Mouse (Mus musculus): Measurements from ENCODE around the gene Gm17655. TPM values are rescaled to one million over a fixed set of nuclear protein-coding genes. Genes with fewer than 3 reads are reported as not detected.

The Gm17655 gene
- polyA plus RNA-seq, 1 experiment from 2014 or later: 4.4 TPM

GRCm38 (mm10) chr5:110101716-110102347 is 29.5 kb upstream of the Gm17655 start:
- Histone ChIP-seq H3K4me2 (peak overlapping the region; percentile 87), H3K4me3 (peak overlapping the region; percentile 44), H3K4me1 (peaks cover 33% of the 10 kb centered on the region), H3K27ac (no peak overlapping the region), H3K27me3 (replicated peaks) (no peaks in the 10 kb centered on the region), H3K9me3 (no peaks in the 10 kb centered on the region), H3K9ac (peak overlapping the region; percentile 43; the same call in 1 of the 2 replicates), H3K36me3 (replicated peaks) (peaks cover 28% of the 10 kb centered on the region)
- ATAC-seq (replicated peaks): peak; percentile 79
- whole genome bisulfite sequencing: 19% methylated on average over 34 of the region's 34 CpGs

GRCm38 (mm10) chr5:110100921-110101631 is 28.8 kb upstream of the Gm17655 start:
- H3K4me2 ChIP-seq: peak overlapping the region; percentile 87
- peak overlapping the region; percentile 44 for H3K4me3 ChIP-seq
- no peak overlapping the region for H3K27ac ChIP-seq
- peaks cover 25% of the 10 kb centered on the region for H3K4me1 ChIP-seq
- under 1% methylated on average over 37 of the region's 37 CpGs for WGBS
- ATAC-seq (replicated peaks): peak; percentile 34
- H3K36me3 ChIP-seq (replicated peaks): peaks cover 28% of the 10 kb centered on the region
- H3K27me3 ChIP-seq (replicated peaks): no peaks in the 10 kb centered on the region
- H3K9ac ChIP-seq: peak overlapping the region; percentile 43
- H3K9me3 ChIP-seq: no peaks in the 10 kb centered on the region

- no peaks in the 10 kb centered on the region for H3K9me3 ChIP-seq
- H3K9ac ChIP-seq: no peak within 1 kb of the TSS
- ATAC-seq (replicated peaks): peak; percentile 5; the same call in 1 of the 2 replicates
- H3K4me2 ChIP-seq: peak within 1 kb of the TSS; percentile 87
- no peak within 1 kb of the TSS for H3K27ac ChIP-seq
- no peaks in the 10 kb centered on the region for H3K27me3 ChIP-seq (replicated peaks)
- peaks cover 21% of the 10 kb centered on the region for H3K4me1 ChIP-seq
- peak within 1 kb of the TSS; percentile 44 for H3K4me3 ChIP-seq
- WGBS: 7% methylated on average over 25 of the region's 25 CpGs
- H3K36me3 ChIP-seq (replicated peaks): peaks cover 21% of the 10 kb centered on the region
Measured at GRCm38 (mm10) chr5:110099656-110100580, 27.6 kb upstream of the Gm17655 start, which contains the start of gene Plcxd1. TSS of gene Plcxd1 (plus strand) at chr5:110099969.

GRCm38 (mm10) chr5:110098991-110099477 is 26.7 kb upstream of the Gm17655 start:
- Histone ChIP-seq H3K9ac (no peak overlapping the region), H3K4me1 (peaks cover 27% of the 10 kb centered on the region), H3K4me2 (no peak overlapping the region), H3K27me3 (replicated peaks) (no peaks in the 10 kb centered on the region), H3K4me3 (no peak overlapping the region), H3K9me3 (no peaks in the 10 kb centered on the region), H3K27ac (no peak overlapping the region), H3K36me3 (replicated peaks) (peaks cover 12% of the 10 kb centered on the region)
- no peak for ATAC-seq (replicated peaks)
- 26% methylated on average over 1 of the region's 1 CpGs for WGBS

DNA sequence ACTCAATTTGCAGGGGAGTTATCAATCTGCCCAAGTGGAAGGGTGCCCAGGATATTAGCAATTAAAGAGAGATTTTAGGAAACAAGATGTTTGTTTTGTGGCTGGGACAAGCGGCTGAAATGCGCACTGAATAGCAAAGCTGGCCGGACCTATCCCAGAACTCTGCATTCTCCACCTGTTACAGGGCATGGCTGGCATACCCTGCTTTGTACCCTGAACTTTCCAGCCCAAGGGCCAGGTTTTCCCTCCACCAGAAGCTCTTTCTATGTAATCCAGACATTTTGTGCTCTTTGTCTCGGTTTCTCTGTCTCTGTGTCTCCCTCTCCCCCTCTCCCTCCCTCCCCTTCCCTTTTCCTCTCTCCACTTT is 22.5 kb upstream of the Gm17655 start:
- ATAC-seq (replicated peaks): peak; percentile 29
- peak overlapping the region; percentile 57 for H3K4me3 ChIP-seq

DNA sequence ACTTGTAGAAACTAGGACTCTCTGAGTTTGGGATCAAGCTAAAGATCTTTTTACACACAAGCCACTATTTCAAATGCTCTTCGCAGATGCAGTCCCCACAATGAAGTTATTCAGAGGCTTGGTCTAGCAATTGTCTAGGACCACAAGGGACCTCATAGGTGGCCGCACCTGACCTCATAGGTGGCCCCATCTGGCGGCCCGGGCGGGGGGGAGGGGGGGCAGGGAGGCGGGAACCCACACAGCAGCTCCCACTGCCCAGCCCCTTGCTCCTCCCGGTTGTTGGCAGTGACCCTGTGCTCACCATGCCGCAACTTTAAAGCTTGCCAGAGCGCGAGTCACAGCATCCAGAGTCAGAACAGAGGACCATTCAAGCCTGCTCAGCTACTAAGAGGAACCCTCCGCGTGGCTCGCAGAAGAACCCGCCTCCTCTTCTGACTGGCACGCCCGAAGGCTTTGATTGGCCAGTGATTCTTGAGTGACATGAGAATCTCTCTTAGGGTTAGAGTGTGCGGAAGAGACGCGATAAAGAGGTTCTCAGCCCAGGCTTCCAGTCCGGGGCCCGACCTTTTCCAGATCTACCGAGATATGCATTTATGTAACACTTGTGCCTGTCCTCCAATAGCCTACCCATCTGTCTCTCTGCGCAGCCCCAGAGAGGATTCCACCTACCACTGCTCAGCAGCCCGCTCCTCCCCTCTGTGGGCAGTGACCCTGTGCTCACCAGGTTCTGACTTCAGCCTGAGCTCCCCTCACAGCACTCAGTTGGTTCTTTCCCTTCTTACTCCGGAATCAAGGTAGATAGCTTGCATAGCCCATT is 21.9 kb upstream of the Gm17655 start, which contains the start of gene Gm35315:
Gene Gm35315, minus strand, starts transcription at position 391 of the 817 bp plus-strand sequence.
- Histone ChIP-seq H3K36me3 (replicated peaks) (no peaks in the 10 kb centered on the region), H3K4me1 (peaks cover 8% of the 10 kb centered on the region; the same call in 1 of the 2 replicates), H3K27me3 (replicated peaks) (no peaks in the 10 kb centered on the region), H3K4me3 (peak within 1 kb of the TSS; percentile 57), H3K9ac (peak within 1 kb of the TSS; percentile 57), H3K4me2 (peak within 1 kb of the TSS; percentile 80), H3K27ac (peak within 1 kb of the TSS; percentile 65), H3K9me3 (no peaks in the 10 kb centered on the region)
- under 1% methylated on average over 25 of the region's 25 CpGs for WGBS
- ATAC-seq (replicated peaks): peak; percentile 95

More for the DNA sequence above, 22.5 kb upstream of the Gm17655 start:
- Histone ChIP-seq H3K9ac (peak overlapping the region; percentile 57), H3K4me2 (peak overlapping the region; percentile 80), H3K27ac (peak overlapping the region; percentile 65), H3K36me3 (replicated peaks) (no peaks in the 10 kb centered on the region), H3K9me3 (no peaks in the 10 kb centered on the region), H3K27me3 (replicated peaks) (no peaks in the 10 kb centered on the region), H3K4me1 (peaks cover 8% of the 10 kb centered on the region; the same call in 1 of the 2 replicates)
- 8% methylated on average over 4 of the region's 4 CpGs for WGBS

DNA sequence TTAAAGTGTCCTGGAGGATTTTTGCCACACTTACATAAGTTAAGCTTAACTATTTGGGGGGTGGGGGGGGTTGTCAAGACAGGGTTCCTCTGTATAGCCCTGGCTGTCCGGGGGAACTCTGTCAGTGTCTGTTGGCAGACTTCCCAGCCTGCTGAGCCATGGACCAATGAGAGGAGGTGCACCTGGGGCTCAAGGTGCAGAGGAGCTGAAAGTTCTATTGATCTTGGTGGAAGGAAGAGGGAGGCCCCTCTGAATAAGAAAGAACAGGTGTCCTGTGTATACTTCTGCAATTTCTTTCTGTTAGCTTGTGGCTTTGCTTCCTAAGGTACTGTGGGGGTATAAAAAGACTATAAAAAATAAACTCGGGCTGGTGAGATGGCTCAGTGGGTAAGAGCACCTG is 19.2 kb upstream of the Gm17655 start:
- WGBS: 81% methylated on average over 2 of the region's 2 CpGs
- no peak overlapping the region for H3K4me3 ChIP-seq

GRCm38 (mm10) chr5:110086161-110086866 is 14.0 kb upstream of the Gm17655 start:
- Histone ChIP-seq H3K4me2 (no peak overlapping the region), H3K9ac (no peak overlapping the region), H3K9me3 (peaks cover 4% of the 10 kb centered on the region; the same call in 1 of the 2 replicates), H3K4me1 (no peaks in the 10 kb centered on the region), H3K27ac (no peak overlapping the region), H3K36me3 (replicated peaks) (no peaks in the 10 kb centered on the region), H3K27me3 (replicated peaks) (no peaks in the 10 kb centered on the region), H3K4me3 (no peak overlapping the region)
- 37% methylated on average over 14 of the region's 14 CpGs for WGBS
- ATAC-seq (replicated peaks): no peak

More for the DNA sequence above, 19.2 kb upstream of the Gm17655 start:
- Histone ChIP-seq H3K4me2 (no peak overlapping the region), H3K27ac (no peak overlapping the region), H3K9ac (no peak overlapping the region), H3K4me1 (peaks cover 8% of the 10 kb centered on the region; the same call in 1 of the 2 replicates), H3K36me3 (replicated peaks) (no peaks in the 10 kb centered on the region), H3K9me3 (no peaks in the 10 kb centered on the region), H3K27me3 (replicated peaks) (no peaks in the 10 kb centered on the region)
- no peak for ATAC-seq (replicated peaks)

GRCm38 (mm10) chr5:110082961-110083360 is 10.6 kb upstream of the Gm17655 start:
- no peak overlapping the region for H3K4me2 ChIP-seq
- no peak overlapping the region for H3K27ac ChIP-seq
- 81% methylated on average over 4 of the region's 4 CpGs for WGBS
- no peaks in the 10 kb centered on the region for H3K36me3 ChIP-seq (replicated peaks)
- no peaks in the 10 kb centered on the region for H3K4me1 ChIP-seq
- H3K9ac ChIP-seq: no peak overlapping the region
- H3K27me3 ChIP-seq (replicated peaks): no peaks in the 10 kb centered on the region
- H3K4me3 ChIP-seq: no peak overlapping the region
- ATAC-seq (replicated peaks): no peak
- H3K9me3 ChIP-seq: peaks cover 23% of the 10 kb centered on the region

DNA sequence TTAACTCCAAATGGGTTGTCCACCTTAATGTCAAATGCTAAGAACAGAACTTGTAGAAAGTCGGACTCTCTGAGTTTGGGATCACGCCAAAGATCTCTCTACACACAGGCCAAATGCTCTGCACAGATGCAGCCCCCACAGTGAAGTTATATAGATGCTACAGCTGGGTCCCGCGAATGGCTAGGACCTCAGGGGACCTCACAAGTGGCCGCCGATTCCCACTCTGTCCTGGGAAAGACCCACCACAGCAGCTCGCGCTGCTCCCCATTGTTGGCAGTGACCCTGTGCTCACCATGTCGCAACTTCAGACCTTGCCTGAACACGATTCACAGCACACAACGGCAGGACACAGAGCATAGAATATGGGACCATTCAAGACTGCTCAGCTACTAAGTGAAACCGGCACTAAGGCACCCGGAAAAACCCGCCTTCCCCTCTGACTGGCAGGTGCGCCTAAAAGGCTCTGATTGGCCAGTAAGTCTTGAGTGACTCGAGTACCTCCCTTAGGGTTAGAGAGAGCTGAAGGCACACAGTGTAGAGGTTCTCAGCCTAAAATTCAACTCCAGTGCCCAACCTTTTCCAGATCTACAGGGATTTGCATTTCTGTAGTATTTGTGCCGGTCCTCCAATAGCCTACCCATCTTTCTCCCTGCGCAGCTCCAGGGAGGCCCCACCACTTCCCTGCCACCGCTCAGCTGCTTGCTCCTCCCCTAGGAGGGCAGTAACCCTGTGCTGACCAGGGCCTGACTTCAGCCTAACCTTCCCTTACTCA is 14.5 kb downstream of the Gm17655 start:
- H3K4me1 ChIP-seq: no peaks in the 10 kb centered on the region
- H3K4me3 ChIP-seq: peak overlapping the region; percentile 50
- peak overlapping the region; percentile 72 for H3K27ac ChIP-seq
- no peaks in the 10 kb centered on the region for H3K9me3 ChIP-seq
- 2% methylated on average over 19 of the region's 19 CpGs for WGBS
- H3K9ac ChIP-seq: peak overlapping the region; percentile 49
- peak; percentile 99 for ATAC-seq (replicated peaks)
- H3K27me3 ChIP-seq (replicated peaks): no peaks in the 10 kb centered on the region
- no peaks in the 10 kb centered on the region for H3K36me3 ChIP-seq (replicated peaks)
- H3K4me2 ChIP-seq: peak overlapping the region; percentile 52

Measured in midbrain, embryonic 15.5 days (tissue).